Mouse (Mus musculus) right cerebral cortex, postnatal 36 days (tissue): ENCODE results near the gene Sco2.

ENCODE experiments used
- DNase-seq, 2 experiments: peaks; one replicate each; pipeline ENCODE4 v3.0.0; 2022; ENCODE audit warnings: low spot score in 2 of 2, mixed read lengths in 1 of 2

The Sco2 gene

DNA sequence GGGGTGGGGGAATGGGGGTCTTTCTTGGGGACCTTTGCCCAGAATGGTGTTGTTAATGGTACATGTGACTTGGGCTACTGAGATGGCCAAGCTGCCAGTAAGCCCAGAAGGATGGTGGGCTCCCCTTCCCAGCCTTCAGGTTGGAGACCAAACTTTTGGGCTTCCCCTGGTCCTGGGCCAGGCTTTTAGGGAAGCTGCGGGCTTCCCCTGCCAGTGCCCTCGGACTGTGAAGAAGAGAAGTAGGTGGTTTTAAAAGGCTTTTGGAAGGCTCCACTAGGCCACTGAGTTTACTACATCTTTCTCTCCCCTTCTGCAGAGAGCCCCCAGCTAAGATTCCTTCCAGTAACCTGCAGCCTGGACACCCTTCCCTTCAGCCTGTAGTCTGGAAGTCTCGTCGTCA is 50.0 kb downstream of the Sco2 start:
- no peak for DNase-seq

DNA sequence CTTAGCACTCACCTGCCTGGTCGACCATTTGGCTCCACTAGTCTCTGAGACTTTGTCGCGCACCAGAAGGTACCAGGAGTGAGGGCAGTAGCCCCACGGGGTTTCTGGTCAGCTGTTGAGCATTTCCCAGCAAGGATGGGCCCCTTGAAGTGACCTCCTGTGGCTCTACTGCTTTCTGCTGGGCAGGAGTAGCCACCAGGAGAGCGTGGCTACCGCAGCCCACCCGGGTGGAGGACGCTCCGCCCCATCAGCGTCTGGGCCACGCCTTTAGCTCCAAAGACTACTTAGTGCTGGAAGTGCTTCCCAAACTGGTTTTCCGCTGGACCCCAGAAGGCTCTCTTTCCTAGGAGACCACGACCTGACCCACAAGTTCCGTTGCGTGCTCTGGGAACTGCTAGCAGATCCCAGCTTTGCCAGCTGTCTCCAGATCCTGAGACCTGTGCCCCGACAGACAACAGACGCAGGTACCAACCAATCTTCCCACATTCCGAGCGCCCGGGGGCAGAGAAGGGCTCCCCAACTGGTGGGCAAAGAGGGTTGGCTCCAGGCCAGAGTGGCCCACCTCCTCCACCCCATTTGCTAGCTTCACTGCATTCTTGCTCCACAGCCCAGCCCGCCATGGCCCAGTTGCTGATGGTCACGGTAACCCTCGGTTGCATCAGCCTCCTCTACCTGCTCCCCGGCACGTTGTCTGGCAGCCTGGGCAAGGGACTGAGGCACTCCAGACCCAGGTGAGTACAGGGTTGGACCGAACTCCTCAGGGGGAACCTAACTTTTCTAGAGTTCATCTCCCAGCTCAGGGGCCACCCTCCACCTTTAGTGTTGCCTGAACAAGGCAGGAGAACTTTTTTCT is 50.8 kb downstream of the Sco2 start, which contains the start of gene Adm2:
Gene Adm2 (plus strand): TSS at position 51 of the 853 bp plus-strand sequence.
- no peak for DNase-seq
